Mouse (Mus musculus) liver, embryonic 11.5 days (tissue): ENCODE measurements at regions not wholly inside any gene's neighbourhood (a gene's known extent, or its start where the extent isn't known, plus 50 kb on each side); places are given as distances from the start of the nearest gene placed in this dataset.
A peak's percentile ranks its signal among the peaks of the same experiment; 100 is the strongest.

Experiments
- ATAC-seq: fragments of 200-750 bp; cut with Nextera tagmentation; replicated peaks from 2 replicates; pipeline ENCODE4 v1.8.0; 2017; ENCODE audit warnings: moderate number of reproducible peaks, mild to moderate bottlenecking, moderate TSS enrichment, moderate library complexity; ENCODE audit not compliant: low FRiP score
- DNase-seq: peaks from one replicate; pipeline ENCODE4 v3.0.0-alpha.2; 2017; ENCODE audit warnings: low spot score
- H3K27ac ChIP-seq: fragments of 300-500 bp; sonication (generic); 2 replicates; pipeline ENCODE4 v1.5.1; 2014; ENCODE audit warnings: mild to moderate bottlenecking, low read depth, low read length, control low read depth
- H3K27me3 ChIP-seq: fragments of 300-500 bp; sonication (generic); replicated peaks from 2 replicates; pipeline ENCODE4 v1.6.1; 2014; ENCODE audit warnings: low read length, mixed read lengths; ENCODE audit not compliant: control insufficient read depth, insufficient read depth
- H3K36me3 ChIP-seq: fragments of 300-500 bp; sonication (generic); 2 replicates; pipeline ENCODE4 v1.6.1; 2014; ENCODE audit warnings: mild to moderate bottlenecking, low read length, moderate library complexity, mixed read lengths; ENCODE audit not compliant: control insufficient read depth, insufficient read depth
- H3K4me1 ChIP-seq: fragments of 300-500 bp; sonication (generic); replicated peaks from 2 replicates; pipeline ENCODE4 v1.6.1; 2014; ENCODE audit warnings: low read length, mixed read lengths; ENCODE audit not compliant: control insufficient read depth, insufficient read depth
- H3K4me2 ChIP-seq: fragments of 300-500 bp; sonication (generic); 2 replicates; pipeline ENCODE4 v1.6.1; 2014; ENCODE audit warnings: mild to moderate bottlenecking, control low read depth, moderate library complexity
- H3K4me3 ChIP-seq: fragments of 300-500 bp; sonication (generic); 2 replicates; pipeline ENCODE4 v1.5.1; 2014; ENCODE audit warnings: low read depth, low read length, control low read depth
- H3K9ac ChIP-seq: fragments of 300-500 bp; sonication (generic); 2 replicates; pipeline ENCODE4 v1.6.1; 2014; ENCODE audit warnings: low read depth, low read length, control low read depth
- H3K9me3 ChIP-seq: fragments of 300-500 bp; sonication (generic); 2 replicates; pipeline ENCODE4 v1.6.1; 2016; ENCODE audit warnings: low read length, inconsistent platforms, mixed read lengths; ENCODE audit not compliant: control insufficient read depth
- WGBS: fragments of 180-500 bp; shearing (Covaris S2); extraction: QIAGEN DNeasy Blood & Tissue Kit; methylation state at CpG from one replicate; pipeline ENCODE4 v1.1.7; 2014; 5-methylcytosine and 5-hydroxymethylcytosine counted together

GRCm38 (mm10) chr4:21300141-21300540 is 385.6 kb downstream of the Prdm13 start:
- Histone ChIP-seq H3K27me3 (no peaks in the 10 kb centered on the region), H3K27ac (no peak overlapping the region), H3K9me3 (no peaks in the 10 kb centered on the region), H3K9ac (no peak overlapping the region), H3K4me1 (no peaks in the 10 kb centered on the region), H3K4me2 (no peak overlapping the region), H3K36me3 (no peaks in the 10 kb centered on the region), H3K4me3 (no peak overlapping the region)
- ATAC-seq (no peak), DNase-seq (no peak)

- Histone ChIP-seq H3K9ac (no peak overlapping the region), H3K4me3 (no peak overlapping the region), H3K9me3 (no peaks in the 10 kb centered on the region), H3K27ac (no peak overlapping the region), H3K4me1 (no peaks in the 10 kb centered on the region), H3K36me3 (no peaks in the 10 kb centered on the region), H3K4me2 (no peak overlapping the region), H3K27me3 (no peaks in the 10 kb centered on the region)
- DNase-seq, result no peak
- no peak for ATAC-seq
- 65% methylated on average over 2 of the region's 2 CpGs for WGBS
These were observed 418.5 kb downstream of the Prdm13 start for GRCm38 (mm10) chr4:21267302-21267701.

GRCm38 (mm10) chr4:21266886-21267285 is 418.9 kb downstream of the Prdm13 start:
- H3K9me3 ChIP-seq, result no peaks in the 10 kb centered on the region
- ATAC-seq (no peak), DNase-seq (no peak)
- no peaks in the 10 kb centered on the region for H3K36me3 ChIP-seq
- H3K4me1 ChIP-seq, result no peaks in the 10 kb centered on the region
- H3K27me3 ChIP-seq, result no peaks in the 10 kb centered on the region
- no peak overlapping the region for H3K4me2 ChIP-seq
- H3K4me3 ChIP-seq, result no peak overlapping the region
- no peak overlapping the region for H3K9ac ChIP-seq
- no peak overlapping the region for H3K27ac ChIP-seq

- Histone ChIP-seq H3K4me2 (no peak overlapping the region), H3K36me3 (no peaks in the 10 kb centered on the region), H3K4me1 (no peaks in the 10 kb centered on the region), H3K27ac (no peak overlapping the region), H3K9me3 (no peaks in the 10 kb centered on the region), H3K9ac (no peak overlapping the region), H3K4me3 (no peak overlapping the region), H3K27me3 (no peaks in the 10 kb centered on the region)
- no peak for ATAC-seq
- 63% methylated on average over 2 of the region's 2 CpGs for WGBS
- DNase-seq, result no peak
These were observed 435.4 kb downstream of the Prdm13 start for GRCm38 (mm10) chr4:21250396-21250795.

- Histone ChIP-seq H3K4me3 (no peak overlapping the region), H3K36me3 (no peaks in the 10 kb centered on the region), H3K27me3 (no peaks in the 10 kb centered on the region), H3K4me1 (no peaks in the 10 kb centered on the region), H3K27ac (no peak overlapping the region), H3K9ac (no peak overlapping the region), H3K4me2 (no peak overlapping the region), H3K9me3 (no peaks in the 10 kb centered on the region)
- ATAC-seq, result peak; percentile 62; the same call in 1 of the 2 replicates
- 35% methylated on average over 4 of the region's 4 CpGs for WGBS
- DNase-seq, result no peak
These were observed 463.1 kb downstream of the Prdm13 start for GRCm38 (mm10) chr4:21222631-21223030.

GRCm38 (mm10) chr4:21207617-21208016 is 478.1 kb downstream of the Prdm13 start:
- DNase-seq, result no peak
- H3K4me2 ChIP-seq, result no peak overlapping the region
- no peaks in the 10 kb centered on the region for H3K9me3 ChIP-seq
- H3K4me1 ChIP-seq, result no peaks in the 10 kb centered on the region
- WGBS, result 79% methylated on average over 4 of the region's 4 CpGs
- no peaks in the 10 kb centered on the region for H3K27me3 ChIP-seq
- no peaks in the 10 kb centered on the region for H3K36me3 ChIP-seq
- no peak overlapping the region for H3K27ac ChIP-seq
- no peak overlapping the region for H3K4me3 ChIP-seq
- no peak for ATAC-seq
- H3K9ac ChIP-seq, result no peak overlapping the region

- Histone ChIP-seq H3K4me3 (no peak overlapping the region), H3K4me1 (no peaks in the 10 kb centered on the region), H3K4me2 (no peak overlapping the region), H3K9ac (no peak overlapping the region), H3K9me3 (no peaks in the 10 kb centered on the region), H3K27me3 (no peaks in the 10 kb centered on the region), H3K27ac (no peak overlapping the region), H3K36me3 (no peaks in the 10 kb centered on the region)
- 70% methylated on average over 1 of the region's 1 CpGs for whole genome bisulfite sequencing
- DNase-seq (no peak), ATAC-seq (no peak)
These were observed 490.1 kb downstream of the Prdm13 start for GRCm38 (mm10) chr4:21195620-21196019.

- H3K27me3 ChIP-seq, result no peaks in the 10 kb centered on the region
- no peak overlapping the region for H3K4me3 ChIP-seq
- no peaks in the 10 kb centered on the region for H3K36me3 ChIP-seq
- WGBS, result 74% methylated on average over 6 of the region's 6 CpGs
- DNase-seq, result no peak
- H3K9ac ChIP-seq, result no peak overlapping the region
- no peaks in the 10 kb centered on the region for H3K9me3 ChIP-seq
- H3K4me1 ChIP-seq, result no peaks in the 10 kb centered on the region
- no peak overlapping the region for H3K27ac ChIP-seq
- ATAC-seq, result no peak
- no peak overlapping the region for H3K4me2 ChIP-seq
These were observed 512.0 kb downstream of the Prdm13 start for GRCm38 (mm10) chr4:21173789-21174188.

GRCm38 (mm10) chr4:21173019-21173418 is 512.7 kb downstream of the Prdm13 start:
- H3K27me3 ChIP-seq, result no peaks in the 10 kb centered on the region
- no peak overlapping the region for H3K4me3 ChIP-seq
- ATAC-seq, result no peak
- no peak overlapping the region for H3K27ac ChIP-seq
- no peak for DNase-seq
- H3K36me3 ChIP-seq, result no peaks in the 10 kb centered on the region
- H3K4me1 ChIP-seq, result no peaks in the 10 kb centered on the region
- WGBS, result 95% methylated on average over 1 of the region's 1 CpGs
- no peaks in the 10 kb centered on the region for H3K9me3 ChIP-seq
- H3K4me2 ChIP-seq, result no peak overlapping the region
- no peak overlapping the region for H3K9ac ChIP-seq
